Mouse (Mus musculus) CH12.LX (cell line): Measurements from ENCODE around the gene Tmem108.

Source experiments
- CTCF ChIP-seq, 2 experiments: IDR thresholded peaks in 1 of 2; conservative IDR thresholded peaks in 1 of 2; 2 replicates each; pipeline ENCODE4 v1.5.1; 2011 to 2012; ENCODE audit warnings: low read depth in 2 of 2, low read length in 2 of 2, improper control_type of control experiment in 1 of 2, inconsistent platforms in 1 of 2, mild to moderate bottlenecking in 1 of 2, moderate library complexity in 1 of 2
- EP300 ChIP-seq: IDR thresholded peaks from 2 replicates; pipeline ENCODE4 v1.6.1; 2011; ENCODE audit warnings: low read length, improper control_type of control experiment
- POLR2A ChIP-seq: IDR thresholded peaks from 2 replicates; pipeline ENCODE4 v1.6.1; 2011; ENCODE audit warnings: low read depth, mild to moderate bottlenecking, improper control_type of control experiment, low read length
- TCF12 ChIP-seq: IDR thresholded peaks from 2 replicates; pipeline ENCODE4 v1.6.1; 2014; ENCODE audit warnings: low read depth, mild to moderate bottlenecking, inconsistent platforms, low read length, improper control_type of control experiment
- ZC3H11A ChIP-seq: IDR thresholded peaks from 2 replicates; pipeline ENCODE4 v1.6.1; 2012; ENCODE audit warnings: low read depth, mild to moderate bottlenecking, inconsistent platforms, low read length, improper control_type of control experiment

- TF ChIP-seq POLR2A (no peak), EP300 (no peak), ZC3H11A (no peak), CTCF (conservative IDR thresholded peaks at IDR 0.05 in 1 of 2, IDR thresholded peaks at IDR 0.05 in 1 of 2; ENCODE audit: low read depth in 2 of 2, low read length in 2 of 2) (no peak), TCF12 (no peak)
Observed at GRCm38 (mm10) chr9:103595190-103595837, 166.3 kb downstream of the Tmem108 start.
